Mouse (Mus musculus): Measurements from ENCODE around the gene Pigo. TPM values are rescaled to one million over a fixed set of nuclear protein-coding genes. Genes with fewer than 3 reads are reported as not detected.
A peak's percentile ranks its signal among the peaks of the same experiment; 100 is the strongest.

Pigo gene
- 13.2 and 13.6 TPM in 2 replicates for polyA plus RNA-seq (2014; fragmentation: Nextera tagmentation; extraction: Ambion mirVana)

DNA sequence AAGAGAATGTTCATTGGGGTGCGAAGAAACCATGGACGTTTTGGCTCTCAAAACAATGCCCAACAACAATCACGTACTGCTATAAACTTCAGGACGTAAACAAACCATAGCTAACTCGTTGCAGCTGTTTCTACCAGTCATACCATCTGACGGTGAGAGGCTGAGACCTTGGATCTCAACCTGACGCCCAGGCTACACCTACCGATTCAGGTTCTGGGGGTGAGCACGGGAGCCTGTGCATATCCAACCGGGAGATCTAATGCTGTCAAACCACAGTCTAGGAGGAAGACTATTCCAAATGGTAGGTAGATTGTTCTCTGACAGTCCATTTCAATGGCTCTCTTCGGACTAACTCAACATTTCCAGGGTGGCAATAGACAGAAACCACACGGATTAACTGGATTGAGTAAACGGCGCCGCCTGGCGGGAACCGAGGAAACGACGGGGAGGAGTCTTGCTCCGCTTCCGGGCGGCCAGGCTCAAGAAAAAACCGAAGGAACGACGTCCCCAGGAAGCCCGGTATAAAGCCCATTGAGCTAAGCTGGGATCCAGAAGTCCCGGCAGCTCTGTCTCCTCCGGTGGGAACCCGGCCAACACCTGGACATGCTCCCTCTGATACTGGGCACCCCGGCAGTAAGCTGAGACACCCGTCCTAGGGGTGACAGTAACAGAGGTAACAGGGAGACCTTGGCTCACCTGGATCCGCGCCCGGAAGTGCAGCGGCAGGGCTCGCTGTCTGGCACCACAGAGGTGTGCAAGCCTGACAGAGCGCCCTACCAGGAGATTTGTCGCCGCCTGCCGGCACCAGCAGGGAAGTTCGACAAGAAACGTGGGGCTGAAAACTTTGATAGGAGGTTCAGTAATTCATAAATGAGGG, at the start of gene Pigo:
Gene Pigo, minus strand, starts transcription at position 736 of the 877 bp plus-strand sequence.
- H3K9ac ChIP-seq (ENCODE audit: low read depth, low read length): peak within 1 kb of the TSS; percentile 70
- no peaks in the 10 kb centered on the region for H3K27me3 ChIP-seq (ENCODE audit: control insufficient read depth, insufficient read depth, low read length)
- no peaks in the 10 kb centered on the region for H3K9me3 ChIP-seq (replicated peaks; ENCODE audit: control insufficient read depth, low read length)
- H3K4me3 ChIP-seq (ENCODE audit: low read depth, low read length): peak within 1 kb of the TSS; percentile 55
- WGBS (ENCODE audit: insufficient replicate concordance): 7% methylated on average over 42 of the region's 42 CpGs
- peaks cover 32% of the 10 kb centered on the region for H3K36me3 ChIP-seq (ENCODE audit: control insufficient read depth, insufficient read depth, low read length)
- H3K4me1 ChIP-seq (ENCODE audit: control insufficient read depth, insufficient read depth, low read length): peaks cover 9% of the 10 kb centered on the region
- H3K27ac ChIP-seq (ENCODE audit: low read depth, low read length): peak within 1 kb of the TSS; percentile 80
- ATAC-seq (replicated peaks; ENCODE audit: insufficient number of reproducible peaks, low FRiP score, low TSS enrichment): peak; percentile 80
- peak within 1 kb of the TSS; percentile 86 for H3K4me2 ChIP-seq

DNA sequence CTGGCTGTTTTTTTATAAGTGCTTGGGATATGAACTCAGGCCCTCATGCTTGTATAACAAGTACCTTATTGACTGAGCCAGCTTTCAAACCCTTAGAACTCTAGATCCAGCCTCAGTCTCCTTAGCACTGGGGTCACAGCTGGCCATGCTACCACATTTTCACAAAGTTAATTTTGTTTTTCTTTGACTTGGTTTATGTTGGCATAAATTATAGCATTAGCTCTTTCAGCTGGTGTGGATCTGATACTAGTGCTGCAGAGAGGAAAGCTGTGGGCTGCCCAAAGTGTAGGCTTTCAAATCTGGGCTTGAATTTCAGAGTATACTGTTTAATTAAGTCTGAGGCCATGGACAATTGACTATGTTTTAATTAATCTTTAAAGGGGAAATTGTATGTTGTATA, 49.3 kb upstream of the Pigo start:
- no peak for ATAC-seq (replicated peaks; ENCODE audit: insufficient number of reproducible peaks, low FRiP score, low TSS enrichment)
- Histone ChIP-seq H3K27ac (ENCODE audit: low read depth, low read length) (no peak overlapping the region), H3K4me1 (ENCODE audit: control insufficient read depth, insufficient read depth, low read length) (no peaks in the 10 kb centered on the region), H3K4me3 (ENCODE audit: low read depth, low read length) (no peak overlapping the region), H3K9me3 (replicated peaks; ENCODE audit: control insufficient read depth, low read length) (no peaks in the 10 kb centered on the region), H3K9ac (ENCODE audit: low read depth, low read length) (no peak overlapping the region), H3K4me2 (no peak overlapping the region), H3K27me3 (ENCODE audit: control insufficient read depth, insufficient read depth, low read length) (no peaks in the 10 kb centered on the region), H3K36me3 (ENCODE audit: control insufficient read depth, insufficient read depth, low read length) (no peaks in the 10 kb centered on the region)

DNA sequence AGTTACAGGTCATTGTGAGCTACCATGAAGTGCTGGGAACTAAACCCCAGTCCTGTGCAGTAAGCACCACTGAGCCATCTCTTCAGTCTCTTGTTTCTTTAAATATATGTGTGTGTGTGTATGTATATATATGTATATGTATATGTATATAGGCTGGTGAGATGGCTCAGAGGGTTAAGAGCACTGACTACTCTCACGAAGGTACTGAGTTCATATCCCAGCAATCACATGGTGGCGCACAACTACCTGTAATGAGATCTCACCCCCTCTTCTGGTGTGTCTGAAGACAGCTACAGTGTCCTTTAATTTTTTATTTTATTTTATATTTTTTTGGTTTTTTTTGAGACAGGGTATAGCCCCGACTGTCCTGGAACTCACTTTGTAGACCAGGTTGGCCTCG, 39.9 kb upstream of the Pigo start:
- WGBS (ENCODE audit: insufficient replicate concordance): 89% methylated on average over 4 of the region's 4 CpGs

DNA sequence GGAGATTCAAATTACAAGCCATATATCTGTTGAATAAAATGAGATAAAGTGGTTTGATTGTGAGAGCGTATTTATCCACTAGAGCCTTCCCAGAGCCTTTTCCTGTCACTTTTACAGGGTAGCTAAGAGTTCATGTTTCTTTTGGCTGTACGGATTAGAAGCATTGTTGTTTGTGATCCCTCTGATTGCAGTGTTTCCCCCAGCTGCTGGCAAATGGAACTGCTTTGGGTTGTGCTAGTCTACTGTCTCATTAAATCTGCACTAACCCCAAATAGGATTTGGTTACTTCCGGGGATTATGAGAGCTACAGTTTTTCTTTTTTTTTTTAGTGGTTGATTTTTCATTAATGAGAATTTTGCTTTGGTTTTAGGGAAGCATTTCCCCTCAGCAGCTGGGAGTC, 34.7 kb upstream of the Pigo start:
- Histone ChIP-seq H3K27ac (ENCODE audit: low read depth, low read length) (no peak overlapping the region), H3K4me2 (peak overlapping the region; percentile 87; the same call in 1 of the 2 replicates), H3K4me3 (ENCODE audit: low read depth, low read length) (no peak overlapping the region), H3K36me3 (ENCODE audit: control insufficient read depth, insufficient read depth, low read length) (no peaks in the 10 kb centered on the region), H3K9me3 (replicated peaks; ENCODE audit: control insufficient read depth, low read length) (no peaks in the 10 kb centered on the region), H3K4me1 (ENCODE audit: control insufficient read depth, insufficient read depth, low read length) (no peaks in the 10 kb centered on the region; the same call in 1 of the 2 replicates), H3K9ac (ENCODE audit: low read depth, low read length) (no peak overlapping the region), H3K27me3 (ENCODE audit: control insufficient read depth, insufficient read depth, low read length) (no peaks in the 10 kb centered on the region)
- no peak for ATAC-seq (replicated peaks; ENCODE audit: insufficient number of reproducible peaks, low FRiP score, low TSS enrichment)
- WGBS (ENCODE audit: insufficient replicate concordance): 53% methylated on average over 3 of the region's 3 CpGs

More for the DNA sequence above, 39.9 kb upstream of the Pigo start:
- Histone ChIP-seq H3K9ac (ENCODE audit: low read depth, low read length) (no peak overlapping the region), H3K9me3 (replicated peaks; ENCODE audit: control insufficient read depth, low read length) (no peaks in the 10 kb centered on the region), H3K4me2 (no peak overlapping the region), H3K27me3 (ENCODE audit: control insufficient read depth, insufficient read depth, low read length) (no peaks in the 10 kb centered on the region), H3K27ac (ENCODE audit: low read depth, low read length) (no peak overlapping the region), H3K36me3 (ENCODE audit: control insufficient read depth, insufficient read depth, low read length) (no peaks in the 10 kb centered on the region), H3K4me1 (ENCODE audit: control insufficient read depth, insufficient read depth, low read length) (no peaks in the 10 kb centered on the region), H3K4me3 (ENCODE audit: low read depth, low read length) (no peak overlapping the region)
- ATAC-seq (replicated peaks; ENCODE audit: insufficient number of reproducible peaks, low FRiP score, low TSS enrichment): no peak

DNA sequence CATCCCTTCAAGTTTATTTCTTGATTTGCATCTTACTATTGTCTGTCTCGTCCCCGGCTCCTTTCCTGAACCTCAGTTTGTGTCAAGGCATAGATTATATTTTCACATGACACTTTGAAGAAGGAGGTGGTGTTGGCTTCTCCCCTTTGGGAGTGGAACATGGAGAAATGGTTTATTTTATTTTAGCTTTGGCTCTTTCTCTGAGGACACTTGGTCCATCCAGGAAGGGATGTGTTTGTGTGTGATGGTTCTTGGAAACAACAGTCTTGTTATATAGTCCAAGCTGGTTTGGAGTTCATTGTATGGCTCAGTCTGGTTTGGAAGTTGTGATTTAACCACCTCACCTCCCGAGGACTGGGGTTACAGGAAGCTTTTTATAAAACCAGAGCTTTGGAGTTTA, 34.1 kb upstream of the Pigo start:
- Histone ChIP-seq H3K36me3 (ENCODE audit: control insufficient read depth, insufficient read depth, low read length) (no peaks in the 10 kb centered on the region), H3K4me3 (ENCODE audit: low read depth, low read length) (peak overlapping the region; percentile 72), H3K27ac (ENCODE audit: low read depth, low read length) (no peak overlapping the region), H3K4me2 (peak overlapping the region; percentile 87), H3K4me1 (ENCODE audit: control insufficient read depth, insufficient read depth, low read length) (no peaks in the 10 kb centered on the region; the same call in 1 of the 2 replicates), H3K9ac (ENCODE audit: low read depth, low read length) (peak overlapping the region; percentile 81), H3K27me3 (ENCODE audit: control insufficient read depth, insufficient read depth, low read length) (no peaks in the 10 kb centered on the region), H3K9me3 (replicated peaks; ENCODE audit: control insufficient read depth, low read length) (no peaks in the 10 kb centered on the region)
- ATAC-seq (replicated peaks; ENCODE audit: insufficient number of reproducible peaks, low FRiP score, low TSS enrichment): no peak
- 47% methylated on average over 3 of the region's 3 CpGs for WGBS (ENCODE audit: insufficient replicate concordance)

DNA sequence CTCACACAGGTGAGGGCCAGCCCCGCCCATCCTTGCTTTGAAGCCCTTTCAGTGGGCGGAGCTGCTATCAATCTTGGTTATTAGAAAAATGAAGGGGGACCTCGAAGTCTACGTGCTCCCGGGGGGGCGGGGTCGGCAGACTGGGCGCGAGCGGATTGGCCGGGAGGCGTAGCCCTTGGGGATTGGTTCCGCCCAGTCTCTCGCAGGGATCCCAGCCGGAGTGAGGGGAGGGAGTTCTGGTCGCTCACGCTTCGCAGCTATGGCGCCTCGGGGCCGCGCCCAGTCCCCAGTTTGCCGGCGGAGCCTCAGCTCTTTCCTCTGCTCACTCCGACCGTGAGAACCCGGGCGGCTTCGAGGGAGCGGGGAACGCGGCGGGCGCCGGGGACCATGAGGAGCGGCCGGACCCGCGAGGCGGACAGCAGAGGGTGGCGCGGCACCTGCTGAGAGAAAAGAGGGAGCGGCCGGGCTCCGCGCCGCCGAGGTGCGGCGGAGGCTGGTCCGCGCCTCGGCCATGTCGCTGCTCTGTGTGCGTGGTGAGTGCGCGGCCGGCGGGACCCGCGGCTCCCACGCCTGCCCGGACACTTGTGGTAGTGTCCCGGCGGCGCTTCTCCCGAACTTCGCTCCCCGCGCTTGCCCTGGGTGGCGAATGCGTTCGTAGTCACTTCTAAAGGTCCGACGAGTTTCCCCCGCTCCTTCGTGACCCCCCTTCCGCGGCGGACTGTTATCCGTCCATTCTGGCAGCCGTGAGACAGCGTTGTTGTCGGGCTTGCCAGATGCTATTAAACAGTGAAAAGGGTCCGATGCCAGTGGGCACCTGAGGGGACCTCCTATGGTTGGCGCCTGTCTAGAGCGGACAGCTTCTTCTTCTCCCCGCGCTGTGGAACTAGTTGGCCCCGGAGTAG, 33.4 kb upstream of the Pigo start, which contains the start of gene Unc13b:
Gene Unc13b, plus strand, starts transcription at position 201 of the 902 bp plus-strand sequence.
- under 1% methylated on average over 80 of the region's 90 CpGs for WGBS (ENCODE audit: insufficient replicate concordance)
- peak; percentile 95 for ATAC-seq (replicated peaks; ENCODE audit: insufficient number of reproducible peaks, low FRiP score, low TSS enrichment)
- H3K4me2 ChIP-seq: peak within 1 kb of the TSS; percentile 87

DNA sequence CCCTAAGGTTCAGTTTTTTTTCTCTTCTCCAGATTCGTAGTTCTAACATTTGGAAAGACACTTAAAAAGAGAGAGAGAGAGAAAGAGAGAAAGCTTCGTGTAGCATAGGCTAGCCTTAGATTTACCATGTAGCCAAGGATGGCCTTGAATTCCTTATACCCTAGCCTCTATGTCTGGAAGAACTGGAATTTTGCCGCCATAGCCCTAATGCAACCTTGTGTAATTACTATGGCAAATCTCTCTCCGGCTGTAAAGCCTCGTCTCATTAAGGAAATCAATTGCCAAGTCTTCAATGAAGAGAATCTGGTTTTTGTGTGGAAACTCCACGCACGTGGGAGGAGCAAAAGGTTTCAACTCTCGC, 32.8 kb upstream of the Pigo start:
- Histone ChIP-seq H3K27ac (ENCODE audit: low read depth, low read length) (no peak overlapping the region), H3K9me3 (replicated peaks; ENCODE audit: control insufficient read depth, low read length) (no peaks in the 10 kb centered on the region), H3K4me1 (ENCODE audit: control insufficient read depth, insufficient read depth, low read length) (no peaks in the 10 kb centered on the region; the same call in 1 of the 2 replicates), H3K4me3 (ENCODE audit: low read depth, low read length) (peak overlapping the region; percentile 72), H3K9ac (ENCODE audit: low read depth, low read length) (no peak overlapping the region), H3K4me2 (peak overlapping the region; percentile 87), H3K27me3 (ENCODE audit: control insufficient read depth, insufficient read depth, low read length) (no peaks in the 10 kb centered on the region), H3K36me3 (ENCODE audit: control insufficient read depth, insufficient read depth, low read length) (no peaks in the 10 kb centered on the region)
- ATAC-seq (replicated peaks; ENCODE audit: insufficient number of reproducible peaks, low FRiP score, low TSS enrichment): no peak
- WGBS (ENCODE audit: insufficient replicate concordance): 29% methylated on average over 8 of the region's 8 CpGs

More for the DNA sequence above, 33.4 kb upstream of the Pigo start, which contains the start of gene Unc13b:
- H3K9ac ChIP-seq (ENCODE audit: low read depth, low read length): peak within 1 kb of the TSS; percentile 81
- no peaks in the 10 kb centered on the region for H3K36me3 ChIP-seq (ENCODE audit: control insufficient read depth, insufficient read depth, low read length)
- no peaks in the 10 kb centered on the region; the same call in 1 of the 2 replicates for H3K4me1 ChIP-seq (ENCODE audit: control insufficient read depth, insufficient read depth, low read length)
- no peaks in the 10 kb centered on the region for H3K27me3 ChIP-seq (ENCODE audit: control insufficient read depth, insufficient read depth, low read length)
- H3K27ac ChIP-seq (ENCODE audit: low read depth, low read length): peak within 1 kb of the TSS; percentile 73
- H3K9me3 ChIP-seq (replicated peaks; ENCODE audit: control insufficient read depth, low read length): no peaks in the 10 kb centered on the region
- H3K4me3 ChIP-seq (ENCODE audit: low read depth, low read length): peak within 1 kb of the TSS; percentile 72

DNA sequence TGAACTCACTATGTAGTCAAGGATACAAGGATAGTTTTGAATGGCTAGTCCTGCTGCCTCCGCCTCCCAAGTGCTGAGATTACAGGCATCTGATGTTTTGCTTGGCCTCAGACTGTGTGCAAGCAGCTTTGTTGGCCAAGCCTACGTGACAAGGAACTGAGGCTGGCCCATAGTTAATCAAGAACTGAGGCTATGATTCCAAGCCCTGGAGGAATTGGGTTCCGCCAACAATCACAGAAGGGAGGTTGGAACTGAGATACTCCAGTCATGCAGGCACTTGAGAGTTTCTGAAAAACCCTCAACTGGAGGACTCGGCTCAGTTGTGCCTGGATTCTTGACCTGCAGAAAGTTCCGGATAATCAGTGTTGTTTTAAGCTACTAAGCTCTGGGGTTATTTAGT, 32.0 kb upstream of the Pigo start:
- no peaks in the 10 kb centered on the region for H3K9me3 ChIP-seq (replicated peaks; ENCODE audit: control insufficient read depth, low read length)
- no peak for ATAC-seq (replicated peaks; ENCODE audit: insufficient number of reproducible peaks, low FRiP score, low TSS enrichment)
- no peak overlapping the region for H3K4me3 ChIP-seq (ENCODE audit: low read depth, low read length)
- H3K27me3 ChIP-seq (ENCODE audit: control insufficient read depth, insufficient read depth, low read length): no peaks in the 10 kb centered on the region
- no peaks in the 10 kb centered on the region for H3K36me3 ChIP-seq (ENCODE audit: control insufficient read depth, insufficient read depth, low read length)
- 83% methylated on average over 5 of the region's 5 CpGs for WGBS (ENCODE audit: insufficient replicate concordance)
- no peak overlapping the region for H3K4me2 ChIP-seq
- no peak overlapping the region for H3K9ac ChIP-seq (ENCODE audit: low read depth, low read length)
- no peak overlapping the region for H3K27ac ChIP-seq (ENCODE audit: low read depth, low read length)
- no peaks in the 10 kb centered on the region; the same call in 1 of the 2 replicates for H3K4me1 ChIP-seq (ENCODE audit: control insufficient read depth, insufficient read depth, low read length)

Measured in heart, embryonic 11.5 days (tissue).